Mouse (Mus musculus) kidney, embryonic 15.5 days (tissue): ENCODE results near the gene Satb2. TPM values are rescaled to one million over a fixed set of nuclear protein-coding genes. Genes with fewer than 3 reads are reported as not detected.
A peak's percentile ranks its signal among the peaks of the same experiment; 100 is the strongest.

Source experiments
- ATAC-seq: fragments of 200-750 bp; cut with Nextera tagmentation; replicated peaks from 2 replicates; pipeline ENCODE4 v1.8.0; 2017; ENCODE audit warnings: moderate TSS enrichment; ENCODE audit not compliant: low FRiP score
- H3K27ac ChIP-seq: fragments of 300-500 bp; sonication (generic); 2 replicates; pipeline ENCODE4 v1.5.1; 2015; ENCODE audit warnings: mild to moderate bottlenecking, inconsistent platforms
- H3K27me3 ChIP-seq: fragments of 300-500 bp; sonication (generic); 2 replicates; pipeline ENCODE4 v1.6.1; 2015; ENCODE audit warnings: inconsistent platforms
- H3K36me3 ChIP-seq: fragments of 300-500 bp; sonication (generic); 2 replicates; pipeline ENCODE4 v1.6.1; 2015; ENCODE audit warnings: inconsistent platforms
- H3K4me1 ChIP-seq: fragments of 300-500 bp; sonication (generic); 2 replicates; pipeline ENCODE4 v1.6.1; 2015; ENCODE audit warnings: inconsistent platforms
- H3K4me2 ChIP-seq: fragments of 300-500 bp; sonication (generic); 2 replicates; pipeline ENCODE4 v1.6.1; 2015; ENCODE audit warnings: moderate library complexity, mild to moderate bottlenecking, inconsistent platforms
- H3K4me3 ChIP-seq: fragments of 300-500 bp; sonication (generic); replicated peaks from 2 replicates; pipeline ENCODE4 v1.5.1; 2015; ENCODE audit warnings: mild to moderate bottlenecking, inconsistent platforms
- H3K9ac ChIP-seq: fragments of 300-500 bp; sonication (generic); 2 replicates; pipeline ENCODE4 v1.6.1; 2015; ENCODE audit warnings: mild to moderate bottlenecking, inconsistent platforms
- H3K9me3 ChIP-seq: fragments of 300-500 bp; sonication (generic); replicated peaks from 2 replicates; pipeline ENCODE4 v1.6.1; 2016; ENCODE audit warnings: inconsistent platforms
- WGBS: fragments of 180-500 bp; shearing (Covaris S2); methylation state at CpG from one replicate; pipeline ENCODE4 v1.1.7; 2015; ENCODE audit warnings: mixed read lengths; 5-methylcytosine and 5-hydroxymethylcytosine counted together
- polyA plus RNA-seq: library from polyadenylated mRNA; unstranded; fragments of >200 nt; fragmentation: Nextera tagmentation; extraction: Ambion mirVana; gene quantifications from 2 replicates; pipeline ENCODE4 v1.2.1, GENCODE M21; 2015

Gene Satb2
- polyA plus RNA-seq, 1 experiment from 2014 or later, result 1.7 TPM

DNA sequence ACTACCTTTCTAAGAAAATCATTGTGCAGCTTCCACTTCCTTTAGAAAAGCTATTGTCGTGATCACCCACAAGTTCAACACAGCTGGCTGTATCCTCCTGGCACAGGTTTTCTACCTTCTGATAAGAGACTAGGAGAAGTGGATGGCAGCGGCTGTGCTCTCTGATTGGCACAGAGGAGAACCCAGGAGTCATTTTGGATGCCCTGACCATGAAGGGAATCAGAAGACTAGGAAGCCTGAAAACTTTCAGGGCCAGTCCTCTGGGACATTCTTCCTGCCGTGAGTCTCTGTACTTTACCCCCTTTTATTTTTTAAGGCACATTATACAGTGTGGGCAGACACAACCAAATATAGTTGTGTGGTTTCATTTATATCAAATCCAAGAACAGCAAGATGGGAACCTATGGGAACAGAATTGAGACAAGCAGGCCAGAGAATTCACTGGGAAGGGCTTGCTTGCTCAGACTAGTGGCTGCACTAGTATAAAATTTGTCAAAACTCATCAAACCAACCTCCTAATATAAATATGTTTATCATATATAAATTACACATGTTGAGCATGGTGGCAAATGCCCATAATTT lies 77.7 kb downstream of the Satb2 start:
- Histone ChIP-seq H3K4me2 (no peak overlapping the region), H3K36me3 (no peaks in the 10 kb centered on the region), H3K9ac (no peak overlapping the region), H3K4me1 (peaks cover 12% of the 10 kb centered on the region; the same call in 1 of the 2 replicates), H3K27ac (no peak overlapping the region), H3K9me3 (no peaks in the 10 kb centered on the region), H3K27me3 (no peaks in the 10 kb centered on the region), H3K4me3 (no peak overlapping the region)
- ATAC-seq, result no peak
- WGBS, result 80% methylated on average over 3 of the region's 3 CpGs

DNA sequence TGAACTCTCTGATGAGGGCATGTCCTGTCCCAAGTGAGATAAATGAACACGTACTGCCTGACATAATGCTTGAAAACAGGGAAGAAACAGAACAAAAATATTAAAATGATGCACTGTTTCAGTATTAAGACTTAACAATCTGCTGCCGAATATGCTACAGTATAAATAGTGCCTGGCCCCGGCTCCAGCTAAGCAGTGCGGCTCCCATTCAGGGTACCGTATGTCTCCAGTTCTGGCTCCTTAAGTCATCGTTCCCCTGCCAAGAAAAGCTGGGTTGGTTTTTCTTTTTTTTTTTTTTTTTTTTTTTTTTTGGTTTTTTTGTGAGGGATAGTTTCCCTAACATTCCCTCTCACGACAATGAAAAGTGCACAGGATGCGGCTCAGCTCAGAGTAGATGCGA lies 78.3 kb downstream of the Satb2 start:
- H3K4me3 ChIP-seq, result no peak overlapping the region
- H3K4me1 ChIP-seq, result peaks cover 12% of the 10 kb centered on the region; the same call in 1 of the 2 replicates
- no peak overlapping the region for H3K27ac ChIP-seq
- H3K36me3 ChIP-seq, result no peaks in the 10 kb centered on the region
- no peak overlapping the region for H3K9ac ChIP-seq
- WGBS, result 82% methylated on average over 9 of the region's 9 CpGs
- no peak for ATAC-seq
- no peak overlapping the region for H3K4me2 ChIP-seq
- no peaks in the 10 kb centered on the region for H3K27me3 ChIP-seq
- H3K9me3 ChIP-seq, result no peaks in the 10 kb centered on the region

DNA sequence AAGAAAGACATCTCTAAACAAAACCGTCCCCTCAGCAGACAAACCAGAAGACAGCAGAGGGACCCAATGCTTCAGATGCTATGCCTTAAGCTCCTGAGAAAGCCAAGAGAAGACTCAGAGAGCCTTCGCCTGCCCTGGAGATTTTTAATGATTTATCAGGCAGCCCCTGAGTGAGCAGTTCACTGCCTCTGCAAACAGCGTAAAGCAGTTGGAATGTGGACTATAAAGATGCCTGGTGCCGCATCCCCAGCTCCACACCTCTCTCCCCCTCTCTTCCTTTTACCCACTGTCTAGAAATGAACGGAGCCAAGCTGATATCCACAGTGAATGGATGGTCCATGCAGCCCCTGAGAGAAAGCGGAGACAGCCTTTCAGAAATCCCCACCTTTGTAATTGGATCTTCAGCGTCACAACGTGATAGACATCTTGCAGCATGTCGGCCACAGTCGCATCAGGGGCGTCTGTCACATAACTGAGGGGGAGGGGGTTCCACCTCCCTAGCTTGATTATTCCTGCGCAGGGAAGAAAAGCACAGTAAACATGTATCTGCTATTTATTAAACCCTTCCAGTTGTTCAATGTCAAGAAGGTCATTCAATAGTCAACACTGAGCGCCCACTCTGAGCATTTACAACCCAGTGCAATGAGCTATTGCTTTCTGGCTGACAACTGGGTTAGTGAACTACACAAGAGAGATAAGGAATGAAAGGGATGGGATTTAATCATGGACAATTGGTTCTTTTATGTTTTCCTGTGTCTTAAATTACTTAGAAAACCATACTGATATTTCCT lies 79.6 kb downstream of the Satb2 start:
- H3K27ac ChIP-seq, result 0 out of 2 replicates have a peak overlapping the region, but pooled peaks have one; percentile 55
- no peaks in the 10 kb centered on the region for H3K9me3 ChIP-seq
- H3K4me3 ChIP-seq, result 0 out of 2 replicates have a peak overlapping the region, but pooled peaks have one; percentile 0
- H3K9ac ChIP-seq, result no peak overlapping the region
- WGBS, result 28% methylated on average over 13 of the region's 13 CpGs
- no peaks in the 10 kb centered on the region for H3K27me3 ChIP-seq
- H3K36me3 ChIP-seq, result no peaks in the 10 kb centered on the region
- peaks cover 12% of the 10 kb centered on the region; the same call in 1 of the 2 replicates for H3K4me1 ChIP-seq
- H3K4me2 ChIP-seq, result peak overlapping the region; percentile 30
- ATAC-seq, result peak; percentile 86

DNA sequence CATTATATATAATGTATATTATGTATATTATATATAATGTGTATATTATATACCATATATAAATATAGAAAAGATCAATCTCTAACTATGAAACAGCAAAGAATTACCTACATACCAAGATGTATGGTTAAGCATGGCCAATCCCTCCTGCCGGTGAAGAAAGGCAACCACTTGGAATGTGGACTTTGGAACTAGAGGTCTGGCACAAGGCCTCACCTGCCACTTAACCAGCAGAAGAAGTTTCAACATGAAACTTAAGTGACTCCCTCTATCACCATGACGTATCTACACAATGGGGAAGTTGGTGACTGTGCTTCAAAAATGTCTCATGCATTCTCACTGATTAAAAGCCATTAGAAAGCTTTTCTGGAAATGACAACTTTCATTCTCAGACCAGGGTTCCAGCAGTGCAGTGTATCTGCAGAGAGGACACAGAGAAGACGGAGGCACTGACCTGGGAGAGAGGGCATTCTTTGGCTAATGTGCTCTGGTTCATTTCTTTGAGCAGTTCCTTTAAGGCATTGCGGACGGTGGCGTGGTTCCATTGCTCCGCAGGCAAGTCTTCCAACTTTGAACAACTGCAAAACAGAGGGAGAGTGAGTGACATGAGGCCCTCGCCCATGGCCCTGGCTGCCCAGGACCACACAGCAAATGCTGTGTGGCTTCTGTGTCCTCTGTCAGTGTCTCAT lies 80.8 kb downstream of the Satb2 start:
- Histone ChIP-seq H3K4me1 (peaks cover 12% of the 10 kb centered on the region; the same call in 1 of the 2 replicates), H3K4me2 (no peak overlapping the region), H3K9ac (no peak overlapping the region), H3K36me3 (no peaks in the 10 kb centered on the region), H3K27ac (0 out of 2 replicates have a peak overlapping the region, but pooled peaks have one; percentile 55), H3K9me3 (no peaks in the 10 kb centered on the region), H3K4me3 (no peak overlapping the region), H3K27me3 (no peaks in the 10 kb centered on the region)
- WGBS, result 89% methylated on average over 8 of the region's 8 CpGs
- no peak for ATAC-seq

DNA sequence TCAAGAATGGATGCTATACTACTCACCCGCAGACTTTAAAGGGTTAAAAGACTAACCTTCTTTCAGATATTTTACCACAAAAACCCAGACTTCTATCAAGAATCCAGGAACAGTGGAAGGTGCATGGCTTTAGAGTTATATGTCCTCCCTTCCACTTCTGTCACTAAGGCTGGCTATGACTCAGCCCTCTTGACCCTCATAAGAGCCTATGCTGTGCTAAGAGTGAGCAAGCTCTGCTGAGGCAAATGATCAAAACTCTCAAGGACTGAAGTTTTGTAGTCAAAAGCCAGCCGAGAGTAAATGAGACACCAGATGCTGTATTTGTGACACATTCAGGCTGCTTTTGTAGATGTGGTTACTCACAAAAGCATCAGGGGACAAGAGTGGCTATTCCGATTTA lies 81.8 kb downstream of the Satb2 start:
- Histone ChIP-seq H3K27ac (no peak overlapping the region), H3K27me3 (no peaks in the 10 kb centered on the region), H3K36me3 (no peaks in the 10 kb centered on the region), H3K4me1 (peaks cover 12% of the 10 kb centered on the region; the same call in 1 of the 2 replicates), H3K9me3 (no peaks in the 10 kb centered on the region), H3K9ac (no peak overlapping the region), H3K4me2 (no peak overlapping the region), H3K4me3 (no peak overlapping the region)
- 84% methylated on average over 3 of the region's 3 CpGs for WGBS
- no peak for ATAC-seq

DNA sequence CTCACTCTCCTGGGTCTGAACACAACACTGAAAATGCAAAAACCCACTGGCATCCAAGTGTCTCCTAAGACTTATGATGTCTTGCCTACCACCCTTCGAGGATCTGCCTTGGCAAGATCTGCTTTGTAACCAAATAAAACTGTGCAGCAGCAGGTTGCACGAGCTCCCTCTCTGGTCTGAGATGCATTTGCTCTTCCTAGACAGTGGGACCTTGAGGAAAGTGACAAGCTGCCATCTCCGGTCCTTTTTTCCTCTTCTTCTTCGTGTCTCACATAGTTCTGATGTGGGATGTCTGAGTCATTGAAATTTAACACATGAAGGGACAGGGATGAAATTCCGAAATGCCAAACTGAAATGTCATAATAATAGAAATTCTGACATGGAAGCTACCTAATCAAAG lies 85.7 kb downstream of the Satb2 start:
- no peaks in the 10 kb centered on the region for H3K27me3 ChIP-seq
- H3K4me3 ChIP-seq, result no peak overlapping the region
- H3K27ac ChIP-seq, result no peak overlapping the region
- H3K9me3 ChIP-seq, result no peaks in the 10 kb centered on the region
- no peaks in the 10 kb centered on the region for H3K36me3 ChIP-seq
- no peak overlapping the region for H3K4me2 ChIP-seq
- ATAC-seq, result no peak
- whole genome bisulfite sequencing, result 85% methylated on average over 5 of the region's 5 CpGs
- no peaks in the 10 kb centered on the region for H3K4me1 ChIP-seq
- no peak overlapping the region for H3K9ac ChIP-seq

DNA sequence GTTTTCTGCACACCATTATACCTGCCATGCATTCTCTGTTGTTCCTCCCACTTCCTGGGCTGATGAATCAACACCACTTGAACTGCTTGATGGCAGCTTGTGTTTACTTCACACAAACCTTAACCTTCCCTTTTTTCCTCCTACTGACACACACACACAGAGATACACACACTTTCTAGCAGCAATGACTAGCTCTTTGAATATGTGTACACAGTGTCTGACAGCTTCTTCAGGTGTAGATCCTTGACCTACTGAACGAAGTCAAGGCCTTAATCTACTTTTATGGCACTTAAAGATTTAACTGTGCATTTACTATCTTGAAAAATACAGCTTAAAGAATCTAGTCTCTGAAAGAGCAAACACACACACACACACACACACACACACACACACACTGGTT lies 89.5 kb downstream of the Satb2 start:
- Histone ChIP-seq H3K36me3 (no peaks in the 10 kb centered on the region), H3K4me2 (no peak overlapping the region), H3K4me3 (no peak overlapping the region), H3K4me1 (no peaks in the 10 kb centered on the region), H3K9ac (no peak overlapping the region), H3K9me3 (no peaks in the 10 kb centered on the region), H3K27ac (no peak overlapping the region), H3K27me3 (no peaks in the 10 kb centered on the region)
- ATAC-seq, result no peak
- WGBS, result 74% methylated on average over 1 of the region's 1 CpGs

DNA sequence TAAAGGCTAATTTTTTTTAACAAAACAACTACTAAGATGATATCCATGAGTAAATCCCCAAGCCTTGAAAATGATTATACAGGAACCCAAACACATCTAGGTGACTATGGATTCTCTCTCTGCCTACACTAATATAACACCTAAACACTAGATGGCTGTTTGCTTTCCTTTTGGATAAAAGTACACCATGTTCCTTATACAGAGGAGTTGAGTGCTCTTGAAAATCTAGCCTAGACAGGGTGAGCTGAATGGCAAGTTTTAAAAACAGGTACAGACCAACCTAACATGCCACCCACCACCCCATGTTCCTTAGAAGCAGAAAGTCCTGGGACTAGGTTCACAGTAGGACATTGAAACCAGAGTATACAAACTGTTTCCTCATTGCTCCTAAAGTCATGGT lies 90.9 kb downstream of the Satb2 start:
- Histone ChIP-seq H3K4me3 (no peak overlapping the region), H3K9me3 (no peaks in the 10 kb centered on the region), H3K4me2 (no peak overlapping the region), H3K4me1 (no peaks in the 10 kb centered on the region), H3K27me3 (no peaks in the 10 kb centered on the region), H3K9ac (no peak overlapping the region), H3K27ac (no peak overlapping the region), H3K36me3 (no peaks in the 10 kb centered on the region)
- ATAC-seq, result no peak

DNA sequence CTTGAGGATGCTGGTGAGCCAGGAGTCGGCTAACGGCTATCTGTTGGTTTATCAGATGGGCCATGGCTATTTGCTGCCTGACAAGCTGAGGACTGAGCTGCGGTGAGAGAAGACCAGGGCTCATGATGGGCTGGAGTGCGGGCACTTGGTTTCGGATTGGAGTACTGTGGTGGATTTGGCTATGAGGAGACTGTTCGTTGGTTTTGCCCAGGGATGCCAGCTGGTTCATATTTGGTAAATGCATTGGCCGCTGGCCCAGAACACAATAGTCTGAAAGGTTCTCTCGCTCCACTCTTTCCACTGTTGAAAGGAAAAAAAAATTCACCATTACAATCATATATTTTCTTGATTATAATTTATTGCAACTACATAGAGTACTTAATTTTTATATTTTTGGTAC lies 107.0 kb downstream of the Satb2 start:
- Histone ChIP-seq H3K27me3 (no peaks in the 10 kb centered on the region), H3K27ac (no peak overlapping the region), H3K9ac (no peak overlapping the region), H3K4me3 (no peak overlapping the region), H3K4me2 (no peak overlapping the region), H3K36me3 (no peaks in the 10 kb centered on the region), H3K4me1 (no peaks in the 10 kb centered on the region), H3K9me3 (no peaks in the 10 kb centered on the region)
- no peak for ATAC-seq
- 91% methylated on average over 8 of the region's 8 CpGs for WGBS

DNA sequence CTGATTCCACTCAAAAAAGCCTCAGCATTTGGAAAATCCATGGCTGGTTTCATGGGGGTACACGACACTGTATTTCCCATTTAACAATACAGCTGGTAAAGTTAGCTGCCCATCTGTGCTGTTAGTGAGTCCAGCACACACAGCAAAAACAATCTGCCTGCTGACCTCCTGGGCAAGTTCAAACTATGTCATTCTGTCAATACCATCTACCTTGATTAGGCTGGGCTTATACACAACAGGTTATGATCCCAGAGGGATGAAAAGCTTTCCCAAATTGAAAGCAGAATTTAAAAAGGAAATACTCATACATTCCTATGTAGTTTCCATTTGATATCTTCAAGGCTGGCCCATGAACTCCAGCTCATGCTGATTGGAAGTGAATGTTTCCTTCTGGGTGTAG lies 113.2 kb downstream of the Satb2 start:
- Histone ChIP-seq H3K4me3 (no peak overlapping the region), H3K4me2 (no peak overlapping the region), H3K27me3 (no peaks in the 10 kb centered on the region), H3K9me3 (no peaks in the 10 kb centered on the region), H3K36me3 (no peaks in the 10 kb centered on the region), H3K27ac (no peak overlapping the region), H3K4me1 (no peaks in the 10 kb centered on the region), H3K9ac (no peak overlapping the region)
- WGBS, result 80% methylated on average over 1 of the region's 1 CpGs
- ATAC-seq, result no peak

DNA sequence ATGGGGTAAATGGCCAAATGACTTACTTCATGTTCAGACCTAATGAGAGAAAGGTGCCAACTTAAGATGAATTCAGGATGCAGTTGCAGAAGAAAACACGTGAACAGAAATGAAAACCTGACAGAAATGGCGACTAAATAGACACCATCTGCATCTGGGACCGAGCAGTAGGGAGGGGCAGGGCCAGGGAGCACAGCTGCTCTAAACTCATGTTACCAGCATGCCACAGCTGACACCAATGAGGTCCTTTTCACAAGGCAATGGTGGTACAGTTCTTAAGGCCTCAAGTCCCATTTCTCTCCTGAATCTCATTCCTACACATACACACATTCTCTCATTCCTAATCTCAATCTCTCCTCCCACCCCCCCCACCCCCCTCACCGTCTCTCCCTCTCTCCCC lies 115.7 kb downstream of the Satb2 start:
- H3K4me3 ChIP-seq, result no peak overlapping the region
- H3K27ac ChIP-seq, result no peak overlapping the region
- H3K27me3 ChIP-seq, result no peaks in the 10 kb centered on the region
- H3K9me3 ChIP-seq, result no peaks in the 10 kb centered on the region
- ATAC-seq, result no peak
- H3K4me1 ChIP-seq, result no peaks in the 10 kb centered on the region
- WGBS, result 71% methylated on average over 4 of the region's 4 CpGs
- H3K36me3 ChIP-seq, result no peaks in the 10 kb centered on the region
- no peak overlapping the region for H3K9ac ChIP-seq
- no peak overlapping the region for H3K4me2 ChIP-seq

DNA sequence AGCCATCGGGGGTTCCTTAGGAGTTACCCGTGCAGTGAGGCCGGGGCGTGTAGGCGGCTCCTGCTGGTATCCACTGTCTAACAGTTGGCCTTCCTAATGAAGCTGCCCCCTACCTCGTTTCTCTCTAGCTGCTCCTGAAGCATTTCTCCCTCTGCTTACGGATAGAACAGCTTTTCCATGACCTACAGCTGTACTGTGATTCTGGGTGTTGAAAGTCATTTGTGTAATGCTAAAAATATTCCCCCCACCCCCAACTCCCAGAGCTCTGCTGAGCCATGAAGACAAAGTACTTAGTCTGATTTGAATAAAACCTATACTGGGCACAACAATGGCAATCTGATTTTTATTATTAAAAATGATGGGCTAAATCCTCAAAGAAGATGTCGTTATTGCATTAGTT lies 121.2 kb downstream of the Satb2 start:
- Histone ChIP-seq H3K27me3 (no peaks in the 10 kb centered on the region), H3K4me1 (no peaks in the 10 kb centered on the region), H3K9ac (no peak overlapping the region), H3K9me3 (no peaks in the 10 kb centered on the region), H3K4me2 (no peak overlapping the region), H3K36me3 (no peaks in the 10 kb centered on the region), H3K4me3 (no peak overlapping the region), H3K27ac (no peak overlapping the region)
- WGBS, result 75% methylated on average over 8 of the region's 8 CpGs
- ATAC-seq, result no peak
